Mouse (Mus musculus): ENCODE measurements at regions not wholly inside any gene's neighbourhood (a gene's known extent, or its start where the extent isn't known, plus 50 kb on each side); places are given as distances from the start of the nearest gene placed in this dataset.

DNA sequence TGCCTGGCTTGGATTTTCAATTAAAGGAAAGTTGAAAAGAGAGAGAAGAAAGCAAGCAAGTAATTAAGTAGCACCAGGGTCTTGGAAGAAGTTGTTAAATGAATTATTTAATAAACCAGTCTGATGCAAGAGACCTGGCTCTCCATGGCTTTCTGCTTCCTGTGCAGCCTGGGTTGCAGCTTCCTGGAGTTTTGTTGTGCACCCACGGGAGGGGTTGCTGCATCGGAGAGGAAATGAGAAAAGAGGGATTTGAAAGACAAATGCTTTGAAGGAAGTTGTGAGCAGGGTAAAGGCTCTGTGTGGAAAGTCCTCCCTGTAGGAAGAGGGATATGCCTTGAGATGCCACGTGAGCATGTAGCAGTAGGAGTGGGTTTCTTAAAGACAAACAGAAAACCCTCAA lies 234.5 kb downstream of the Lrrc3b start:
- TF ChIP-seq POLR2A (IDR thresholded peaks at IDR 0.05; ENCODE audit: insufficient read depth, low read depth, low read length) (no peak), CTCF (IDR thresholded peaks at IDR 0.05) (no peak)

Measured in heart, adult 2 months (tissue).